Mouse (Mus musculus) lung, postnatal 0 days (tissue): ENCODE data around the gene Wbp1.

Experiments
- CTCF ChIP-seq: IDR thresholded peaks from 2 replicates; pipeline ENCODE4 v1.5.1; 2016; ENCODE audit warnings: antibody characterized with exemption, mild to moderate bottlenecking
- EP300 ChIP-seq: IDR thresholded peaks from 2 replicates; pipeline ENCODE4 v1.6.1; 2016; ENCODE audit warnings: antibody characterized with exemption, mild to moderate bottlenecking, control low read depth

DNA sequence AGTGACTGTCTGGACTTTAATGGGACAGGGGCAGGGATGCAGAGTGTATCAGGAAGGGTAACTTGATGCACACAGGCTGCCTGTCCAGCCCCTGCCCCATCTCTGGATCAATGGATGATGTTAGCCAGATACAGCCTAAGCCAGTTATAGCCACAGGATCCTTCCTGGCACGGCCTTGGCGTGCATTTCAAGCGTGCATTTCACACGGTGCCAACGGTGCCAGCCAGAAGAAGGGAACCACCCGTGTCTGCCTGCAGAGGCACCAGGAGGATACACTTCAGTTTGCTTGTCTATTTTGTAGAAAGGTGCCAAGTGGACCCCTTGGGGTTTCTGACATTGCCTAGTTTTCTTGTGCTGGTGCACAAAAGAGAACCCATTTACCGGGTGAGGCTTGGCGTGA lies 18.7 kb upstream of the Wbp1 start:
- TF ChIP-seq CTCF (no peak), EP300 (no peak)
